Mouse (Mus musculus) brown adipose tissue, adult 24 weeks (tissue): ENCODE data around the gene Plekhf1. TPM values are rescaled to one million over a fixed set of nuclear protein-coding genes. Genes with fewer than 3 reads are reported as not detected.

ENCODE experiments used
- H3K27ac ChIP-seq: fragments of 200-500 bp; replicated peaks from 2 replicates; pipeline ENCODE4 v1.5.1; 2012; ENCODE audit warnings: low read depth, mild to moderate bottlenecking, low read length
- H3K4me1 ChIP-seq: fragments of 200-500 bp; 2 replicates; pipeline ENCODE4 v1.6.1; 2012; ENCODE audit warnings: low read length, mixed read lengths; ENCODE audit not compliant: control insufficient read depth, insufficient read depth, insufficient read length
- H3K4me3 ChIP-seq: fragments of 200-500 bp; 2 replicates; pipeline ENCODE4 v1.5.1; 2012; ENCODE audit warnings: low read depth, mild to moderate bottlenecking, low read length, moderate library complexity; ENCODE audit not compliant: insufficient read depth
- polyA plus RNA-seq: library from polyadenylated mRNA; stranded (reverse); fragments of >200 nt; gene quantifications from 2 replicates; pipeline ENCODE4 v1.2.4, GENCODE M21; 2012; ENCODE audit not compliant: missing spikeins, insufficient read depth, insufficient read length

Plekhf1 gene
- polyA plus RNA-seq, 1 experiment: 1.1 TPM

DNA sequence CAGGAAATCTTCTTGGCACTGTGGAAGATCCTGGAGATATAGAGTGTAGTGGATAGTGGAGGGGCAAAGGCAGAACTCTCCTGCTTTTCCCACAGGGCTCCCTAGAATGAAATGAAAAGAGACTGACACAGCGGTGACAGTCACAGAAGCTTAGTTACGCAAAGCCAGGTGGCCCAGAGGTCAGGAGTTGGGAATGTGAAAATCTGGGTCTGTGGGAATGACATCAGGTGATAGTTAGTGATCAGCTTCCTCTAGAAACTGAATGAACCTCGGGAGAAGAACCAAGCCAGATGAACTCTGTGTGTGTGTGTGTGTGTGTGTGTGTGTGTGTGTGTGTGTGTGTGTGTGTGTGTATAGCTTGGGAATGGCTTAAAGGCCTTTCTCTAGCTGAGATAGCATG lies 18.8 kb downstream of the Plekhf1 start:
- H3K27ac ChIP-seq: peak overlapping the region; percentile 74
- no peak overlapping the region for H3K4me3 ChIP-seq
- H3K4me1 ChIP-seq: peaks cover 5% of the 10 kb centered on the region; the same call in 1 of the 2 replicates

DNA sequence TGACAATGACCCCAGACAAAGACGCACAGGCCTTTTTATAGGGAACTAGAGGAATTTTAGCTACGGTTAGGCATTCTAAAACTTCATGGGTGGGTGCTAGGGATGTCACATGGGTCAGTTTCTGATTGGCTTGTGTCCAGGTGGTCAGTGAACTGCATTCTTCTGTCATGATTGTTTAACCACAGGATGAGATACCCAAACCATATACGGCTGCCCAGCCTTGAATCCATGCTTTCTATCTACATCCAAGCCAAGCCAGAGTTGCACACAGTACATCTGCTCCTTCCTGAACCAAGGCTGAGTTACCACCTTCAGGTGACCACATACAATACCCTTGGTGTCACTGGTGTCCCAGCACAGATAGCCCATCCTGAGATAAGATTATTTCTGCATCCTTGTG lies 21.3 kb downstream of the Plekhf1 start:
- H3K4me3 ChIP-seq: no peak overlapping the region
- 0 out of 2 replicates have a peak, but pooled peaks cover 2% of the 10 kb centered on the region for H3K4me1 ChIP-seq
- no peak overlapping the region for H3K27ac ChIP-seq

DNA sequence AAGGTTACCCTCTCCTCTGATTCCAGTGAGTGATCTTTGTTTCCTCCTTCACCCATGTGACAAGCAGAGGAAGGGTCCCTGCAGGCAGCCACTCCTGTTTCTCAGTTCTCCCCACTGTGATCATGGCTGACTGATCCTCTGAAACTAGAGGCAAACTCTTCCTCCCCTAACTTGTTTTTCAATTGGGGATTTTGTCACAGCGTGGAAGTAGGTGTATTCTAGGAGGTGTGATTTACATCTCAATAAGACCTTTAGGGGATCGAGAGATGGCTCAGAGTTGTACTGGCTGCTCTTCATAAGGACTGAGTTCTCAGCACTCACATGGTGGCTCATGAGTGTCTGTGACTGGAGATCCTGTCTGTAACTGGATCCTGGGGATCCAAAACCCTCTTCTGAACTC lies 22.0 kb downstream of the Plekhf1 start:
- no peak overlapping the region for H3K4me3 ChIP-seq
- H3K4me1 ChIP-seq: 0 out of 2 replicates have a peak, but pooled peaks cover 2% of the 10 kb centered on the region
- no peak overlapping the region for H3K27ac ChIP-seq

DNA sequence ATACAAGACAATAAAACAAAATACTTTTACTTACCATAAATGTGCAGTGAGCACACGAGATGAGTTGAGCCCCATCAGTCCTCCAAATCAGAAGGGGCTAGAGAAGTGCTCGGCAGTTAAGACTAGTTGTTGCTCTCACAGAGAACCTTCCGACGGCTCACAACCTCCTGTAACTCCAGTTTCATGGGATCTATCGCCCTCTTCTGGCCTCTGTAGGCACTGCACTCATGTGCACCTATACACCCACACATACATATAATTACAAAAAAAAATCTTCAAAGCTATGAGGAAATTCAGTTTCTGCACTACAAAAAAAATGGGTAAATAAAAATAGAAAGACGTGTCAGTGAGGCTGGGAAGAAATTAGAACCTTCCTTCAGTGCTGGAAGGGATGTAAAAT lies 23.5 kb downstream of the Plekhf1 start:
- 0 out of 2 replicates have a peak, but pooled peaks cover 4% of the 10 kb centered on the region for H3K4me1 ChIP-seq
- H3K27ac ChIP-seq: no peak overlapping the region
- H3K4me3 ChIP-seq: no peak overlapping the region

DNA sequence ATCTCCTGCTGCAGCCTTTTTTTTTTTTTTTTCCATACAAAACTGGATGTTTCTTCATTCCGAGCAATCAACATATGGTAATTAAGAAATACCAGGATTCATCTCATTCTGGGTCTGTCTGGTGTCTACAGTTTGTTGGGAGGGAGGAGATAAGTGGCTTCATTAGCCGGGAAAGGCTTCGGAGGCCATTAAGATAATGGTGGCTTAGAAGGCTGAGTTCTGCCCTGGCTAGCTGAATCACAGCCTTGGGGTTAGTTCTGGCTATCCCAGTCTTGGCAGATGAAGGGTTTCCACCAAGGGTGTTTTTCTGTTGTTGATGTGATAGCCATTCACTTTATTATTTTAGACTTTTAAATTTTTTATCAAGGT lies 26.5 kb downstream of the Plekhf1 start:
- Histone ChIP-seq H3K4me3 (no peak overlapping the region), H3K27ac (no peak overlapping the region), H3K4me1 (peaks cover 7% of the 10 kb centered on the region; the same call in 1 of the 2 replicates)

DNA sequence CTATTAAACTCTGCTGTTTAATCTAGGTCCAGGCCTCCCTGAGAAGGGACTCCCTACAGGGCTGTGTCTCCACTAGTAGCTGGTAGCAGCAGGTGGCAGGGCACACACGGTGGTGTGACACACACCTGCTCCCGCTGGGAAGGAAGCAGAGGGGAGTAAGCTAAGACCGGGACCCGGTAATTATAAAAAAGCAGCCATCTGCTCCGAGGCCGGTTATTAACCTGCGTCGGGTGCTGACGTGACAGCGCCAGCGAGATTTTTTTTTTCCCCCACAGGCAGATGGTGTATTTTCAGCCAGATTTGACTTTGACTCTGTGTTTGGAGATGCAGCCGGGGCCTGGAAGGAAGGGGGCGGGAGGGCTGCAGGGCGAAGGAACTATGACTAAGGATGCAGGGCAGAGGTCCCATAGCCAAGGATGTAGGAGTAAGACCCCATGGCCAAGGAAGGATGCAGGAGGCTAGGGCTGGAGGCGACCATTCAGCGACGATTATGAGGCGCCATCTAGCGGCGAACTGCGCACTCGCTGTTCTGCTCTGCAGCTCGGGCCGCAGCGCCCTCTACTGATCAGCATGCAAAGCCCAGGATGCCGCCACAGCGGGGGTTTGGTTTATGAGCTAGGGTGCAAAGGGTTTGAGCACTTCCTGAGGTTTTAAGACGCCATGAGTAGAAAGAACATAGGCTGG lies 27.1 kb downstream of the Plekhf1 start:
- peak overlapping the region; percentile 18; the same call in 1 of the 2 replicates for H3K27ac ChIP-seq
- no peak overlapping the region for H3K4me3 ChIP-seq
- peaks cover 7% of the 10 kb centered on the region; the same call in 1 of the 2 replicates for H3K4me1 ChIP-seq

DNA sequence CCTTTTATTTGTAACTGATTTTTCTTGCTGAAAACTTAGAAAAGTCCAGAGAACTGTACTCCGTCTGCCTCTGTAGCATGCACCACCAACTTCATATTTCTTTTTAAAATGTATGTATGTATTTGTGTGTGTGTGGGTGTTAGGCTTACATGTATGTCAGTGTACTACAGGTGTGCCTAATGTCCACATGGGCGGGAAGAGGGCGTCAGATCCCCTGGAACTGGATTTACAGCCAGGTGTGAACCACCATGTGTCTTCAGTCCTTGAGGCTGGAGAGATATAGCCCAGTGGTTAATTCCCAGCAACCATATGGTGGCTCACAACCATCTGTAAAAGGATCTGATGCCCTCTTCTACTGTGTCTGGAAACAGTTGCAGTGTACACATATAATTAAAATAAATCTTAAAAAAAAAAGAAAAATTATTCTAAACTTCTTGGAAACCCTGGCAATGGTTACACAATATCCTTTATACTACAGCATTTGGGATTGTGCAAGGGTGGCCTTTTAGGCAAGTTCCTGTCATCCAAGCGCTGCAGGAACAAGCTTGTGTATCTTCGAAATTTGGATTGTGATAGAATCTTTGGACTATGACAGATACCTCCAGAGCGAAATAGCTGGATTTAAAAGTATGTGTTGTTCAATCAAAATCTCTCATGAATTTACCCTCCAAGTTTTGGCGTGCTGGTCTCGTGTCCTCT lies 27.8 kb downstream of the Plekhf1 start:
- Histone ChIP-seq H3K4me3 (no peak overlapping the region), H3K4me1 (peaks cover 7% of the 10 kb centered on the region; the same call in 1 of the 2 replicates), H3K27ac (peak overlapping the region; percentile 18; the same call in 1 of the 2 replicates)

DNA sequence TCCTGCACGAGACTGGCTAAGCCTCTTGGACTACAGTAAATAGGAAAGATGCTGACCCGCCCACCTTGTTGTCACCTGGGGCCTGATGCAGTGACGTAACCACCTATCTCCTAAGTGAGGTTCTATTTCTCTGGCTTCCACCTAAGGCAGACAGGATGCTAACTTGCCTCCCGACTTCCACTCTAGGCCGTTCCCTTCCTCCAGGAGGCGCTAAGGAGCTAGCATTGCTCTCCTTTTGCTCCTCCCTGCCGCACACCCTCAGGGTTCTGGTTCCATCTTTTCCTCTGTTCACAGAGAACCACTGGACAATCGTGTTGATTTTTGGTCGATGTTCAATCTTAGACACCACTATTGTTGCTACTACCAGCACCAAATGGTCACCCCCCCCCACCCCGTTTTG lies 36.2 kb downstream of the Plekhf1 start:
- no peak overlapping the region for H3K4me3 ChIP-seq
- no peak overlapping the region for H3K27ac ChIP-seq
- H3K4me1 ChIP-seq: peaks cover 18% of the 10 kb centered on the region

DNA sequence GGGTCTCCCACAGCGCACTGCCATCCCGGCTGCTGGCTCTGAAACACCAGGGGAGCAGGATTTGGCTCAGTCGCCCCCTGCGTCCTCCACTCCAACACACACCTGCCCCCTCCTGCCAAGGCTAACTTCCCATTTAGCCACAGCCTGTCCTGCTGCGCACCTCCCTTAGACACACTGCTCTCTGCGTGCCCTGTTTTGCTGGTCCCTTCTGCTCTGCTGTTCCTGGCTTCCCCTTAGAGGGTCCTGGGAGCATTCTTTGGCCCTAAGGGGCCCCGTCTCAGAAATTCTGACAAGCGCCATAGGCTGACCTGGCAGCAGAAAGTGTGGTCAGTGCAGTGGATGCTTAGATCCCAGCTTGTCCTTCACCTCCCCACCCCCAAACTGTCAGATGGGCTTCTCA lies 36.7 kb downstream of the Plekhf1 start:
- no peak overlapping the region for H3K4me3 ChIP-seq
- H3K4me1 ChIP-seq: peaks cover 19% of the 10 kb centered on the region
- no peak overlapping the region for H3K27ac ChIP-seq

DNA sequence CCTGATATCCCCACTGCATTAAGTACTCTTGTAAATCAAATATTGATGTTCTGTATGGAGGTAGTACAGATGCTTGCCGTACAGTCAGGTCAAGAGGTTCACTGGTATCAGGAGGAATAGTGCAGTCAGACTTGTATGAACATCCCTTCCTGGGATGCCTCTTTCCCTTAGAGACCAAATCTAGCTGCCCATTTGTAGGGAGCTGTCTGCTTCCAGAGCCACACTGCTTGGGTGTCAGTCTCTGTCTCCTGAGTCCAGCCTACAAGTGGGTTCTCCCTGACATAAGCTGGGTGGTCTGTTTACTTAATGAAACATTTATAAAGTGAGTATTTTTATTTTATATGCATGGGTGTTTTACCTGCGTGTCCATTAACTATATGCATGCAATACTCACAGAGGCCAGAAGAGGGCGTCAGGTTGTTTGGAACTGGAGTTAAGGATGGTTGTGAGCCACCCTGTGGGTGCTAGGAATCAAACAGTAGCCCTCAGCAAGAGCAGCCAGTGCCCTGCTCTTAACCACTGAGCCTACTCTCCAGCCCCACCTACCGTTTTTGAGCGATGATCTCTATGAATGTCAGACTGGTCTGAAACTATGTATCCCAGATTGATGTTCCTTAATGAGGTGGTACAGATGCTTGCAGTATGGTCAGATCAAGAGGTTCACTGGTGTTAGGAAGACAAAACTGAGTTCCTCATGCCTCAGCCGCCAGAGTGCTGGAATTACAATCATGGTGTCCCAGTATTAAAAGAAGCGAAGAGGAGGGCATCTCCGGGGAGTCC lies 37.6 kb downstream of the Plekhf1 start:
- H3K4me1 ChIP-seq: peaks cover 24% of the 10 kb centered on the region
- peak overlapping the region; percentile 96; the same call in 1 of the 2 replicates for H3K27ac ChIP-seq
- no peak overlapping the region for H3K4me3 ChIP-seq

DNA sequence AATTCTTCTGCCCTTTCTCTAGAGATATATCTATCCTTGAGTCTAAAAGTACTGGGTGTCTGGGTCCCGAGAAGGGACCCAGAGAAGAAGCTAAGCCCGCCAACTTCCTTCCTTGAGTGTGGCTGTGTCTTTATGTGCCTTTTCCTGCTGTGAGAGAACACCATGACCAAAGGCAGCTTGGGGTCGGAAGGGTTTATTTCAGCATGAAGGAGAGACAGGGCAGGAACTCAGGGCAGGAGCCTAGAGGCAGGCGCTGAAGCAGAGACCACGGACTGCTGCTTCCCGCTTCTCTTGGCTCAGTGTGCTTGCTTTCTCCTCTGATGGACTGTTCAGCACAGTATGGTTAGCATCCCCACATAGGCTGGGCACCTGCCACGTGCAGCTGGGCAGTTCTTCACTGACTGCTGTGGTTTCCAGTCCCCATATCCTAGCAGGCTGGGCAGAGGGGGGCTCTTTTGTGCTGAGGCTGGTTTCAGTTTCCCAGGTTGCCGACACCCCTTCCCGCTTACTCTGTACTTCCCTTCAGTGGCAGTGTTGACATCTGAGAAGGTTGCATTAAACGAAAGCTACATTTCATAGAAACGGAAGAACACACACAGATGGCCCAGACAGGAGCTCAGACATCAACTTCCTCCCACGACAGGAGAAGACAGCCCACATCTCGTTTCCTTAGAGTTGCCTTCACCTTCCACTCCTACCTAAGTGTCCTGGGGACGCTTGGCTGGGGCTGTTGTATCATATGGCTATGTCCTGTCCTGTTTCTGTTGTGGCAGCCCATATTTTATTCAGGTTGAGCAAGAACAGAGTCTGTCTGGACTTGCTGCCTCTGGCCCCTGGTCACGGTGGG lies 38.5 kb downstream of the Plekhf1 start:
- no peak overlapping the region for H3K4me3 ChIP-seq
- peaks cover 27% of the 10 kb centered on the region for H3K4me1 ChIP-seq
- peak overlapping the region; percentile 96 for H3K27ac ChIP-seq

DNA sequence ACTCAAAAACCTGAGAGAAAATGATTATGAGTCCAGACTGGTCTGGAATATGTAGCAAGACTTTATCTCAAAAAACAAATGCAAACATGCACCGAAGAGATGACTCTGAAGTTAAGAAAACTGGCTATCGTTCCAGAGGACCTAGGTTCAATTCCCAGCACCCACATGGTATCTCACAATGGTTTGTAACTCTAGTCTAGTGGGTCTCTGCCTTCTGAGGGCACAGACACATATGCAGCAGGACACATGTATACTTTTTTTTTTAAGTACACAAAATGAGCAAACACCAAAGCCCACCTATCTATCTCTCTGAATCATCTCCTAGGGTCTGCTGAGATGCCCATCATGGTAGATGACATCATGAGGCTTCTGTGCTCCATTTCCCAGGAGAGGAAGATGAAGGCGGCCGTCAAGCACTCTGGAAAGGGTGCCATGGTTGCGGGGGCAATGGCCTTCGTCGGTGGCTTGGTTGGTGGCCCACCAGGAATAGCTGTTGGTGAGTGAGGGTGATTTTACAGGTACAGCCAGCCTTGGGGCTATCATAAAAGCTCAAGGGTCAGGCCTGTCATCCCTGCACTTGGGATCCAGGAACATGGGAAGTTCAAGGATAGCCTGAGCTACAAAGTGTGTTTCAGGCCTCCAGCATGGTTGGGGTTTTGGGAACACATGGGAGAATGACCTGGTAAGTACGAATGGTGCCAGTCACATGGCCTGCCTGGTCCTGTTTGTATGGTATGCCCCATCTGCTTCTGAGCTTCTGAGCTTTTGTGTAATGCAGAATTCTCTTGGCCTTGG lies 39.3 kb downstream of the Plekhf1 start:
- Histone ChIP-seq H3K4me3 (no peak overlapping the region), H3K4me1 (peaks cover 27% of the 10 kb centered on the region), H3K27ac (peak overlapping the region; percentile 96)

DNA sequence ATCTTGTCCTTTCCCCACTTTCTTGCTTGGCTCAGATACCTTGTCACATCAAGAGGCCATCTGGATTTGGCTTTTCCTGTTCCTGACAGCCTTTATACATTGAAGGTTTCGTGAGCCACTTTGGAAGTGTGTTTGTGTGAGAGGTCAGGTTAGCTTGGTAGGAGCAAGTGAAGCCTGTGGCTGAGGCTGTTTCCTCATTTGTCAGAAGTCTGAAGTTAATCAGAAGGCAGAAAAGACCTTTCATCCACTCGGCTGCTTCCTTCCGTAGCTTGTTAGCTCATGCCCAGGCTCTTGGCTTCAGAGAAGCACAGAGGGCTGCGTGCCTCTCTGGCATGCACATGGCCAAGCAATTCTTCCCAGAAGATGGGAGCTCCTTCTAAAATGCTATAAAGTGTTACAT lies 40.0 kb downstream of the Plekhf1 start:
- Histone ChIP-seq H3K27ac (peak overlapping the region; percentile 96), H3K4me3 (no peak overlapping the region), H3K4me1 (peaks cover 27% of the 10 kb centered on the region)

DNA sequence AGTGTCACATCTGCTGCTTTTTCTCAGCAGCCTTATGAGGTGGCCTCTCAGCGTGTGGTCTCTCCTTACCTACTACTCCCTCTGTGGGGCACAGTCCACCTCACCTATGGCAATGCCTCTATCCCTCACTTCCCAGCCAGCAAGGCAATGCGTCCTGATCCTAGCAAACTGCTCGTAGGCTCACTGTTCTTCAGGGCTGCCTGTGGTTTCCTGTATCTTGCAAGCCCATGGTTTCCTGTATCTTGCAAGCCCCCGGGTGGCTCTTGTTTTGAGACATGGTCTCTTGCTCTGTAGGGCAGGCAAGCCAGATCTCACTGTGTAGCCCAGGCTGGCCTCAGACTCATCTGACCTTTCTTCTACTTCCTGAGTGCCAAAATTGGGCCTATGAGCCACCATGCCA lies 41.0 kb downstream of the Plekhf1 start:
- peaks cover 27% of the 10 kb centered on the region for H3K4me1 ChIP-seq
- peak overlapping the region; percentile 84 for H3K27ac ChIP-seq
- H3K4me3 ChIP-seq: no peak overlapping the region
